Mouse (Mus musculus): ENCODE data around the gene Pigo.
A peak's percentile ranks its signal among the peaks of the same experiment; 100 is the strongest.

The Pigo gene

DNA sequence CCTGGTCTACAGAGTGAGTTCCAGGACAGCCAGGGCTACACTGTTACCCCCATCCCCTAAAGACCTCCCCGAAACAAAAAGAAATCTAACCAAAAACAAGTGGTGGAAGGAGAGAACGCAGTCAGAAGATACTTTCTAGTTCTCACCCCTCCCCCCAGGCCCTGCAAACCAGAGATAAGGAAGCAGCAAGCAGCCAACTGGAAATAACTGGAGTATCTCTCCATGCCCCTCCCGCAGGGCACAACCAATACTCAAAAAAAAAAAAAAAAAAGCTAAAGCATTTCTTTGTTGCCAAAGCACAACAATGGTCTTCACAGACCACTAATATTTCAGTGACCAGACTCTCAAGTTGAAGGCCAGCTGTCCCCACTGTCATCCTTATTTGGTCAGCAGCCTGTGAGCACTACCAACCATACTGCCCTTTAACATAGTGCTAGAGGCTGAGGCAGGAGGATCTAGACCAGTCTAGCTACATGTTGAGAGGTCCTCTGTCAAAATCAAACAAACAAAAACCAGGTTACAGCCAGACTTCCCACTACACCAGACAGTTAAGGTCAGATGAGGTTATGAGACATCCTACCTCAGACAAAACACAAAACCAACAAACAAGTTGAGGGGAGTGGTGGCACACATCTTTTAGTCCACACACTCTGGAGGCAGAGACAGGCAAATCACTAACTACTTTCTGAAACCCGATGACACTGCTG, 12.4 kb upstream of the Pigo start:
- DNase-seq (ENCODE audit: low spot score), result no peak

DNA sequence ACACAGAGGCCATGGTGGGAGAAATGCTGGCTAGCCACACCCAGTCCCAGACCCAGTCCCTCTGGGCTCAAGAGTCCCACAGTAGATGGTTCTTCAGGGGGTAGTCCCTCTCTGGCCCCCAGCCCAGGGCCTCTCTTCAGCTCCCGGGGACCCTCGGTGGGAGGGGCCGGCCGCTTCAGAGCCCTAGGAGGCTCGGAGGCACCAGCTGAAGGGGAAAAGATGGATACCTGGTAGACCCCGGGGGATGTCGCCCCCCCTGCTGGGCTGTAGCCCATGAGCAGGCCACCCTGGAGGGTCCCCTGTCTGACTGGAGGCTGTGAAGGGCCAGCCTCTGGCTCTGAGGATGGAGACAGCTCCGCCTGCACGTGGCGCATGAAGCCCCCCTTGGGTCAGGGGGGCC, 10.7 kb upstream of the Pigo start:
- DNase-seq (ENCODE audit: low spot score), result no peak

DNA sequence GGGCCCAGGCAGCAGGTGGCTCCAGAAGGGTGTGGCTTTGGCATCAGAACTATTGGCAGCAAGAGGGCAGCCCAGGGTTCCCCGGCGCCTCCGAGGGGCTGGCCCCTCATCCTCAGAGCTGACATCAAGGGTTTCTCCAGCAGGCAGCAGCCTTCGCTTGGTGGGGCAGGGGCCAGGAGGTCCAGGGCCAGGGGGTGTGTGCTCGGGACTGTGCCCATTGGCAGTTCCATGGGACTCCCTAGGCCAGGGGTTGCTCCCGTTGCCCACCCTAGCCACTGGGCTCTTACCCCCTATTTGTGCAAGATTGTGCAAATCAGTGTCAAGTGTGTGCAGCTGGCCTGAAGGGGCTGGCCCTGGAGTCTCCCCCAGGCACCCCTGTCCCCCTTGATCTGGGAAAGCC, 10.2 kb upstream of the Pigo start:
- DNase-seq (ENCODE audit: low spot score), result no peak

DNA sequence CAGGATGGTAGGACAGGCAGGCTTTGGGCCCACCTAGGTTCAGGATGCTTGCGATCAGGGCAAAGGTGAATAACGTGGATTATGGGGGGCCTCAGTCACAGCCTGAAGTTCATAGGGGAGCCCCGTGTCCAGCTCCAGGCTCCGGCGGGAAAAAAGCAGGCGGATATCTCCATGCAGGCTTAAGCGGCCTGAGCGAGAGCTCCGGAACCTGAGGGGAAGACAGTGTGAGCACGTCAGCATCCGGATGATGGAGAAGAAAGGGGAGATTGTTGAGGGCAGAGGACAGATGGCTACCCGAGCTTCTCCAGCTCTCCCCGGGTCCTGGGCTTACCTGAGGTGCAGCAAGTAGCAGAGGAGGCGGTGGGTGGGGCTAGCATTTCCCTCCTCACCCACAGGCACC, 7.9 kb upstream of the Pigo start:
- DNase-seq (ENCODE audit: low spot score), result no peak

DNA sequence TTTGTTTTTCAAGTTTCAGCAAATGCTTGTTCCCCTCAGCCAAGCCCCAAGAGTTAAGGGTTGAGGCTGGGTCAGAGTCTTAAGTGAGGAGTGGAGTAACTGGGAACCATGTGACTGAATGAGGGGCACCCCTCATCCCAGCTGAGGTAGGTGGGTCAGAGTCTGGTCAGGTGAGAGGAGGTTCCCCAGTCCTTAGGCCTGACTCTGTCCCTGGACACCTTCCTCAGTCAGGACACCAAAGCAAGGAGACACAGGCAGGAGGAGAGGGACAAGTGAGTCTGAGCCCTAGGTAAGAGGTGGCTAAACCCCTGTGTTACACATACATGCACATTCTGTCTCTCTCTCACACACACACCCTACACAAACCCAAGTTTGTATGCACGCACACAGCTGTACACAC, 6.9 kb upstream of the Pigo start:
- DNase-seq (ENCODE audit: low spot score), result no peak

DNA sequence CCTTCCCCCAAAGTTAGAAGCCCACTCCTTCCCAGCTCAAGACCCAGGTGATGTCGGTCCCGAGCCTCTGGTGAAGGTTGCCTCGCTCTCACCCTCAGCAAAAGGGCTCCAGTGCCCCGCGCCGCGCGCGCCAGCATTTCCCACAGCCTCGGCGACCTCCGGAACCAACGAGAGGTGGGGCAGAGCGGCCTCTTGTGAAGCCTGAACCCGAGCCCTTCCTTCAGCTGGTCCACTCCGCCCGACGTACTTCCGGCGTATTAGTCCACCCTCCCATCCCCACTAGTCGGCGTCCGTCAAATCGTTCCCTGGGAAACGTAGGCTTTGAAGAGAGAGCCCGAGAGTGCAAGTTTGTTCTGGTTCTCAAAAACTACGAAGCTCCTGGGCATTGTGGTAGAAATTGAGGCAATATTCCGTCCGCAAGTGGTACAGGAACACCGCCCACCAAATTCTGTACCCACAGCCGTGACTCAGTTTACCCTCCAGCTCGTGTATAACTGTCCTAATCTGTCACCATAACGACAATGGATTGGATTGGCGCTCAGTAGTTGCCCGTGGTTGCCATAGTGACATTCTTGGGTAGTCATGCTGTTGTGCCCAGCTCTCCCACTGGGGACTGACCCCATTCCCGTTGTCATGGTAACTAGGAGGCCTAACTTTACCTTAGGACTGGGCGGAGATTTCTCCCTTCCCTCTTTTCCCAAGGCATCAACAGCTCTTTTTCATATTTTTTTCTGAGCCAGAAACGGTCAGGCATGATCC, 5.8 kb upstream of the Pigo start, which contains the start of gene Stoml2:
Gene Stoml2 (minus strand): TSS at position 474 of the 759 bp plus-strand sequence.
- peak; percentile 97 for DNase-seq (ENCODE audit: low spot score)

DNA sequence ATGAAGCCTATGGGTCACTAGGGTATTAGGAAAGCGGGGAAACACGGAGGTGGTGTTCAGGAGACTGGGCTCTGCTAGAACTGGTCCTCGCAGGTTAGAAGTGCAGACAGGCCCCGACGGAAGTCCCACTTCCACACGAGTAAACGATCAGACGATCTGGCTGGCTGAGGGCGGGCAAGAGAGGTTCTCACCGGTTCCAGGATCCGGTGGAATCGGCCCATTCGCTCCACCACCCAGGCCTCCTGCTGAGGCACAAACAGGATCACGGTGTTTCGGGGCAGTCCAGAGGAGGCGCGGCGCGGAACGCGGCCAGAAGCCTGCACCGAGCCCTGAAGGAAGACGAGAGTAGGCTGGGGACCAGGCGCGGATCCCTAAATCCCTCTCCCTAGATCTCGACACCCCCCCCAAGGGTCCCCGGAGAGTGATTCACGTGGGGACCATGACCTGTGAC, 5.2 kb upstream of the Pigo start:
- DNase-seq (ENCODE audit: low spot score), result peak; percentile 52

DNA sequence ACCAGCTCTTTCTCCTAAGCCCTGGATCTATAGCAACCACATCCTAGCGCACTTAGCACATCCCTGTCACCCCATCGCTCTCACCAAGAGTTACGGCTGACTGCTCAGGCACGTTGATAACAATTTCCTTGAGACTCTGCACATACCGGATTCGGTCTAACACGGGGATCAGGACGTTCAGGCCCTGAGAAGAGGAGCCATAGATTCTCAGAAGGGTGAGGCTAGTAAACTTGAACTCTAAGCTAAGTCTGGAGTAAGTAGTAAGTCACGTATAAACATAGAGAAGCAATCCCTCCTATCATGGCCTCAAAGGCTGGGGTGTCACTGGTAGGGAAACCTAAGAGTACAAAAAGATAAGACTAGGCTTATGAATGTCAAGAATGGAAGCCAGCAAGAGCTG, 4.7 kb upstream of the Pigo start:
- DNase-seq (ENCODE audit: low spot score), result no peak

DNA sequence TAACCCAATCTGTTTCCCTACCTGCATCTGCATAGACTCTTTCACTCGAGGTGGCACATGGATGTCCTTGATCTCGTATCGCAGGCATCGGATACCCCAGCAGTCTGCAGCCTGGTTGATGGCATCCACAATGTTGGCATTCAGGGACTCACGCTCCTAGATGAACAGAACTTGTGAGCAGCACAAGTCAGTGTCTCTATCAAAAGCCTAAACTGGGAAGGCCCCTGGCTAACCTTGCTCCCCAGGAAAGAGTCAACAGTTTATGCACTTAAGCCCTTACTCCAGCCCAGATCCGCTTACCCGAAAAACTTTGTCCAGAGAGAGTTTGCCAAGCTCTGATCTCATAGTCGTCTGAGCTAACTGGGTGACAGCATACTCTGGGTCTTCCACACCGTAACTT, 4.1 kb upstream of the Pigo start:
- DNase-seq (ENCODE audit: low spot score), result no peak

DNA sequence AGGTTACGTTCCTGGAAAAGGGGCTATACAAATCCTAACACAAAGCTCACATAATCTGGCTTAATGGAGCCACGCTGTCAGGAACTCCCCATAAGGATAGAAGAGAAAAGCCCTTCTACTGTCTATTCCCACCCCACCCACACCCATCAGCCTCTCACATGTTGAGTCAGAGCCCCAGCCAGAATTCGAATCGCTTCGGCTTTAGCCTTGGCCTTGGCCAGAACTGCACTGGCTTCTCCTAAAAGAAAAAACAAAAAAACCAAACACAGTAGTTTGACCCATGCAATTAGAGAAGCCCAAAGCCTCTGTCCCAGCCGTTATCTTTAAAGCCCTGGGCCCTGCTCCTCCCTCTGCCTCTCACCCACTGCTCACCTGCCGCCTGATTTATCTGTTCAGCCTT, 3.5 kb upstream of the Pigo start:
- no peak for DNase-seq (ENCODE audit: low spot score)

DNA sequence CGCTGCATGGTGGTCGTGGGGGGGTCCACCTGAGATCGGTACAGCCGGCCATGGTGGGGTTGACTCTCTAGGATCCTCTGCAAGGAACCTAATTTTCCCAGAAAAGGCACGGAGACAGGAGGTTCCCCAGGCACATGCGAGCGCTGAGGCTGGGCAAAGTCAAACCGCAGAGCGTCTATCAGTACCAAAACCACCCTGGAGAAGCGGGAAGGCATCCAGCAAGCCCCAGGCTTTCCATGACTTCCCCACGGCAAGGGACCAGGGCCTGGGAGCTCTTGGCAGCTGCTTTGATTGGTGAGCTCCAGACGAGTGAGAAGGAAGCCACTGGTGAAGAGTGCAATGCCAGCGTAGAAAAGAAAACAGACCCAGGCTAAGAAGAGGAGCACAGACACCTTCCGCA, 946 bp downstream of the Pigo start:
- DNase-seq (ENCODE audit: low spot score), result no peak

DNA sequence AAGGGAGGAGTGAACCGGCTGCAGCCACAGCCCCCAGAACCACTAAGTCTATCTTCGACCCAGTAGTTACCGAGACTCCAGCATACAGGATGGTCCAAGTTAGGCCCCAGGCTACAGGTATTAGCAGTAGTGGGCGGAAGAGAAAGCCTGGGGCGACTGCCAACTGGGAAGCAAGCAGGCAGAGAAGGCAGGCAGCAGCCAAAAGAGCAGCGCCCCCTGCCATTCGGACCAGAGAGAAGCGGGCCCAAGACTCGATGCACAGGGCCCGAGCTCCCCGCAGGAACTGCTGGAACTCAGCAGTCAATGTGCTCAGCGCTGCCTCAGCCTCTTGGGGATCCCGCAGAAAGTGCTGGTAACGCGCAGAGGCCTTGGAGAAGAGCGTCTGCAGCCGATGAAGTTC, 4.3 kb downstream of the Pigo start:
- DNase-seq (ENCODE audit: low spot score), result no peak

DNA sequence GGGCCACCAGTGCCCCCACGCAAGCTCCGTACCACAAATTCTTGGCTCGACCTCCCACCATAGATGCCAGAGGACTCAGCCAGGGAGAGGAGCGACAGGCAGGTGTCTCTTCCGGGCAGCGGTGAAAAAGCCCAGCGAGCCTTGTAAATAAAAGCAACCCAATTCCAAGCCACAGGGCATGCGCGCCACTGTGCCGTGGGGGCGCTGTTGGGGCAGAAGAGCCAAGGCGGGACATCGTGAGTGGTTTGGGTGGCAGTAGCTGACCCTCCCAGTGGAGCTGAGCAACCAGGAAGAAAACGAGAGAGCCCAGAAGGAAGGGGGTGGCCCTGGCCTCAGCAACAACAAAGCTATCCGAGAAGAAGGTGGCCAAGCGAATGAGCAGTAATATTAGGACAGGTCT, 4.7 kb downstream of the Pigo start:
- no peak for DNase-seq (ENCODE audit: low spot score)

DNA sequence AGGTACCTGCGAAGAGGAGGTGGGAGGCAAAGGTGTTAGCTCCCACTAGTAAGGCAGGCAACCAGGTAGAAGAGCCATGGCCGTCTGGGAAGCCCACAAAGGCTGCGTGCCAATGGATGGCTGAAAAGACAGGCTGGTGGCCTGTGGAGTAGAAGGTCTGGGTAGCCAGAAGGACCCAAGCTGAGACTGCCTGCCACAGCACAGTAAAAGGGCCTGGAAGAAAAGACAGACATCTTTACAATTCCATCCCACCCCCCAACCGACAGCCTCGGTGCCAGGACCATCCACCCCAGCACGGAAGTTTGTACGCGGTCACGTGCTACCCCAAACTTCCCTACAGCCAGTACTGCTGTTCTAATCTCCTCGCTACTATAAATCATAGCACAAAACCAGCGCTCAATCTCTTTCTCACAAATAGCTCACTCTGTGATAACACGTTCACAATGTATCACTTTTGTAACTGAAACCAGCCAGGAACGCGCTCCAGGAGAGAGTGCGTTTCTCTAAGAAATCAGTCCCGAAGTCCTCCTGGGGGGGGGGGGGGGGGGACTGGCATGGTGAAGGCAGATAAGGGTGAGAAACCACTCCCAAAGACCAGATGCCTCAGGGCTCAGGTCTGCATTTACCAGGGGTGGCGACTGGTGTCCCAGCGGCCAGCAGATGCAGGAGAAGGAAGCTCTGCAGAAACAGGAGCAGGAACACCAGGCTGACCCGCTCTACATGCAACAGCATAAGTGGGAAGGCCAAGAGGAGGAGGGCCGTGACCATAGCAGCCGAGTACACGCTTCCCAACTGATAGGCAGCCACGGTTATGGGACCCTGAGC, 5.8 kb downstream of the Pigo start:
- DNase-seq (ENCODE audit: low spot score), result no peak

DNA sequence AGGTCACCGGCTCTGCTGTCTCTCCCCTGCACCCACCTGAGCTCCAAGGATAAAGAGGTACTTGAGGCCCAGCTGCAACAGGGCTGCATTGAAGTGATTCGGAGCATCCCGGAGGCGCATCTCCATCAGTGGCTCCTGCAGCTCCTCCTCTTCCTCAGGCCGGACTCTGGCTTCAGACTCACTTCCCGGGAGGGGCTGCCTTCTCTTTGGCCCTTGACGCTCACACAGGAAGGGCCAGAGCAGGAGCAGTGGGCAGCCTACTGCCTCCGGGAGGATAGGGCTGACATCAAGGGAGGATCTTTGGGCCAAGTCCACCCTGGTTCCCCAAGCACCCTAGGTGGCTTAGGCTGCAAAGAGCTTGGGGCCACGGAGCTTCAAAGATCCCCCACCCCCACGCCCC, 6.4 kb downstream of the Pigo start:
- no peak for DNase-seq (ENCODE audit: low spot score)

DNA sequence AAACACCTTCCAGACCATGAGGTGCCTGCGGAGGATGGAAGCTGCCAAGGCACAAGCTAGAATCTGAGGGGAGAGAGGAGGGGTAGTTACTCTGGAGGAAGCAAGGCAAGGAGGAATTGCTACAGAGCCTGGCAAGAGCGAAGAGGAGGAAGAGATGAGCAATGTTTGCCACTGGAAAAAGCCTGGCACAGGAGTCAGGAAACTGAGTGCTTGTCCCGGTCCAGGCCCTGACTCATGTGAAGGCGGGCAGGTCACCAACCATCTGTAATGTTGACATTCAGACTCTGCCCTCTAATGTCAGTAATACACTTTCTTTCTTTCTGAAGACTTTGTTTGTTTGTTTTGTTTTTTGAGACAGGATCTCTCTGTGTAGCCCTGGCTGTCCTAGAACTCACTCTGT, 7.5 kb downstream of the Pigo start:
- no peak for DNase-seq (ENCODE audit: low spot score)

DNA sequence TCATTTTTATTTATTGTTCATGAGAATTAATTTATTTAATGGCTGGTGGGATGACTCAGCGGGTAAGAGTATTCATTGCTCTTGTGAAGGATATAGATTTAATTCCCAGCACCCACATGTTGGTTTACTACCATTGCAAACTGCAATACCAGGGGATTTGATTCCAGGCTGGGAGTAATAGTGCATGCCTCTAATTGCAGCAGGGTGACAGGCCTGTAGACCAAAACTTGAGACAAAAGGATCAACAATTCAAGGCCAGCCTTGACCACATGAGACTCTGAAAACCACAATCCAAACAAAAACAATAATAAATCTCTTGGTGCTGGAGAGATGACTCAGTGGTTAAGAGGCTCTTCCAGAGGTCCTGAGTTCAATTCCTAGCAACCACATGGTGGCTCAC, 13.5 kb downstream of the Pigo start:
- DNase-seq (ENCODE audit: low spot score), result no peak

DNA sequence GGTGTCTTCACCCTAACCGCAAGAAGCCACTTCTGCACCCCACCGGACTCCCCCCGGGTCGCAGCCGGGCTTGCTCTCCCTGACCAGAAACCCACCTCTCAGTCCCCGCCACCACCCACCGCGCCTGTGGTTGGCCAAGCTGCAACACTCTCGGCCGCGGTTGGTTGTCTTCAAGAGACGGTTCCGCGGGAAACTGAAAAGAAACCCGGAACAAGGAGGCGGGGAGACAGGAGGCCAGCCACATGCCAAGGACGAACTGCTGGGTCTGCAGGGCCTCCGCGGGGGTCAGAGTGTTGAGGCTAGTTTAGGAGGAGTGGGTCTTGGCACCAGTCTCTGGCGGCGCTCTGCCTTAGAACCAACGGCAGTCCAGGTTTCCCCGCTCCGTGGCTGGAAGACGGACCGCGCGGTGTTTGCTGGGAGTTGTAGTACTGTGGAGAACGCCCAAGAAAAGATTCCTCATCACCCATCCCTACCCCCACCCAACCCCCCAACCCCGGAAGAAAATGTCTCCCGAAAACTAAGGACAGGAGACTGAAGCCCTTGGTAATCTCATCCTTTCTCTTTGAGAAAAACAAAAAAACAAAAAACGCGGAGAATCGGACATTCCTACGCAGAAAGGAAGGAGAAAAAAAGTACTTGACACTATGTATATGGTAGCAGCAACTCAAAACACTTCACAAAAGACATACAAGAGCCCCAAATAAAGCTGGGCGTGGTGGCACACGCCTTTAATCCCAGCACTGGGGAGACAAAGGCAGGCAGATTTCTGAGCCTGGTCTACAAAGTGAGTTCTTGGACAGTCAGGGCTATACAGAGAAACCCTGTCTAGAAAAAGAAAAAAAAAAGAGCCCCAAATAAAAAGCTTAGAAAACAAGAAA, 15.2 kb downstream of the Pigo start, which contains the start of gene Fancg:
Gene Fancg (minus strand): TSS at position 346 of the 878 bp plus-strand sequence.
- DNase-seq (ENCODE audit: low spot score), result peak; percentile 94

DNA sequence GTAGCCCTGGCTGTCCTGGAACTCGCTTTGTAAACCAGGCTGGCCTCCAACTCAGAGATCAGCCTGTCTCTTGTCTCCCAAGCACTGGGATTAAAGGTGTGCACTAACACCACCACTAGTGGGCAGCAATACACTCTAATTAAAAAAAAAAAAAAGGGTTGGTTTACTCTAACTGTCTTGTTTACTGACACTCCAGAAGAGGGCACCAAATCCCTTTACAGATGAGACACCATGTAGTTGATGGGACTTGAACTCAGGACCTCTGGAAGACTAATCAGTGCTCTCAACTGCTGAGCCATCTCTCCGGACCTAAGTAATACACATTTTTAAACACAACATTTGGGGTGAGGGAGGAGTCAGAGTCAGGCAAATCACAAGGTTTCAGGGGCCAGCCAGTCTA, 19.9 kb downstream of the Pigo start:
- DNase-seq (ENCODE audit: low spot score), result peak; percentile 63

DNA sequence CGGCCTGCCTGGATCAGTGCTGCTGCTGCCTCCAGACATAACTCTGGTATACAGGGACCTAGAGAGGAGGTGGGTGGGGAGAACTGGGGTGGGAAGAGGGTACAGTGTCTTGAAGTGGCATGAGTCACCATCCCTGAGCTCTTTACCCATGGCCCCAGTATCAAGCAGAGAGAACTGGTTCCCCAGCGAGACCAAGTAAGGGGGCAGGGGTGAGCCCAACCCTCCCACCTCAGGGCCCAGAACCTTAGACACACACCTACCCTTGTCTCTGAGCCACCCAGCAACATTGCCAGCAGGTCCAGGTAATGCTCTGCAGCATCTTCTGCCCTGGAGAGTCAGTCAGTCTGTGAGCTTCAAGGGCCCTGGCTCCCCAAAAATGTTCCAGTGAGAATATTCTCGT, 20.7 kb downstream of the Pigo start:
- no peak for DNase-seq (ENCODE audit: low spot score)

DNA sequence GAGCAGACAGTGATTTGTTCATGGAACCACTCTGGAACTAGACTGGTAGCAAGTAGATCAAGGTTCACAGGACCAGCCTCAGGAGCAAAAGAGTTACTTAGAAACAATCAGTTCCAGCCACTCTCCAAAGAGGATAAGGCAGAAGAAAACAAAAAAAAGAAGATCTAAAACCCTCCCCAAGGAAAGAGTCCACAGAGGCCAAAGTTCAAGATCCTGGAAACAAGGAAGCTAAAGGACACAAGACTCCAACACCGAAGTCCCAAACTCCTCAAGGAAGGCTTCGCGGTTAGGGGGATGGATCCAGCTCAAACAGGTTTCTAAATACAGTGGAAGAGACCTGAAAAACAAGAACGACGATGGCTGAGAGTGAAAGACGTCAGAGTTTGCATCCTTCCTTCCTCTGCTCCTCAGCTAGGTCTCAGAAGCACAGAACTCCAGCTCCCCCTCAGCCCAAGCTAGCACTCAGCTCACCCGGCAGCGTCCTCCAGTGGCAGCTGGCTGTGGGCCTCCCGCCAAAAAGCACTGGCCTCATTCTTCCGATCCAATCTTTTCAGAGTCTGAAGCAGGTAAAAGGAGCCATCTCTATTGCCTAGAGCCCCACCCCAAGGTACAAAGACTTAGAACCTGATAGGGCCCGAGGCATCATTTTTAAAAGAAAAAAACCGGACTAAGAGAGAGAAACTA, 22.7 kb downstream of the Pigo start:
- no peak for DNase-seq (ENCODE audit: low spot score)
